Mouse (Mus musculus) C2C12 (cell line): ENCODE data around the gene Cd9. TPM values are rescaled to one million over a fixed set of nuclear protein-coding genes. Genes with fewer than 3 reads are reported as not detected.

Source experiments
- H3K27me3 ChIP-seq: one replicate; pipeline ENCODE4 v1.6.1; 2011; ENCODE audit not compliant: control insufficient read depth, insufficient read depth, insufficient read length
- H3K36me3 ChIP-seq: one replicate; pipeline ENCODE4 v1.6.1; 2011; ENCODE audit not compliant: control insufficient read depth, insufficient read depth
- H3K4me3 ChIP-seq: one replicate; pipeline ENCODE4 v1.5.1; 2011; ENCODE audit warnings: mild to moderate bottlenecking, control low read depth; ENCODE audit not compliant: poor library complexity, insufficient read depth, severe bottlenecking
- H3K79me2 ChIP-seq: one replicate; pipeline ENCODE4 v1.6.1; 2011; ENCODE audit not compliant: control insufficient read depth, insufficient read depth
- H3K79me3 ChIP-seq: one replicate; pipeline ENCODE4 v1.6.1; 2011; ENCODE audit warnings: low read depth, control low read depth
- H3ac ChIP-seq: one replicate; pipeline ENCODE3; 2011; ENCODE audit warnings: low read depth; ENCODE audit not compliant: control insufficient read depth, insufficient read length
- CEBPB ChIP-seq: IDR thresholded peaks from one replicate; pipeline ENCODE4 v1.6.1; 2011; ENCODE audit warnings: low read depth, mild to moderate bottlenecking, control low read depth, moderate library complexity
- CTCF ChIP-seq: IDR thresholded peaks from one replicate; pipeline ENCODE4 v1.5.1; 2011; ENCODE audit not compliant: control insufficient read depth, insufficient read depth, insufficient read length
- FOSL1 ChIP-seq: IDR thresholded peaks from one replicate; pipeline ENCODE4 v1.8.0; 2011; ENCODE audit warnings: mild to moderate bottlenecking, low read length; ENCODE audit not compliant: poor library complexity, insufficient read depth, severe bottlenecking
- MAX ChIP-seq: IDR thresholded peaks from one replicate; pipeline ENCODE4 v1.6.1; 2011; ENCODE audit warnings: mild to moderate bottlenecking, control low read depth
- MYOD1 ChIP-seq: IDR thresholded peaks from one replicate; pipeline ENCODE4 v1.6.1; 2011; ENCODE audit warnings: low read depth; ENCODE audit not compliant: control insufficient read depth, insufficient read length
- MYOG ChIP-seq: IDR thresholded peaks from one replicate; pipeline ENCODE4 v1.6.1; 2011; ENCODE audit not compliant: control insufficient read depth, insufficient read length; ENCODE audit errors: extremely low read depth
- USF1 ChIP-seq: IDR thresholded peaks from one replicate; pipeline ENCODE4 v1.6.1; 2011; ENCODE audit warnings: low read depth, mild to moderate bottlenecking, control low read depth, moderate library complexity
- polyA plus RNA-seq: library from polyadenylated mRNA; unstranded; fragments of >200 nt; fragmentation: generic; extraction: Trizol; gene quantifications from one replicate; pipeline ENCODE4 v1.2.1, GENCODE M21; 2012; ENCODE audit warnings: missing spikeins

Gene Cd9
- polyA plus RNA-seq, 1 experiment, result 236 TPM

GRCm38 (mm10) chr6:125476826-125477589 is 17.6 kb downstream of the Cd9 start:
- peaks cover 91% of the 10 kb centered on the region for H3K79me2 ChIP-seq
- peaks cover 83% of the 10 kb centered on the region for H3K79me3 ChIP-seq
- TF ChIP-seq USF1, result no peak
- no peak for TF ChIP-seq CEBPB
- peak; percentile 78 for TF ChIP-seq MYOD1
- H3ac ChIP-seq, result peak overlapping the region; percentile 15
- H3K36me3 ChIP-seq, result peaks cover 25% of the 10 kb centered on the region
- no peaks in the 10 kb centered on the region for H3K27me3 ChIP-seq
- no peak overlapping the region for H3K4me3 ChIP-seq

DNA sequence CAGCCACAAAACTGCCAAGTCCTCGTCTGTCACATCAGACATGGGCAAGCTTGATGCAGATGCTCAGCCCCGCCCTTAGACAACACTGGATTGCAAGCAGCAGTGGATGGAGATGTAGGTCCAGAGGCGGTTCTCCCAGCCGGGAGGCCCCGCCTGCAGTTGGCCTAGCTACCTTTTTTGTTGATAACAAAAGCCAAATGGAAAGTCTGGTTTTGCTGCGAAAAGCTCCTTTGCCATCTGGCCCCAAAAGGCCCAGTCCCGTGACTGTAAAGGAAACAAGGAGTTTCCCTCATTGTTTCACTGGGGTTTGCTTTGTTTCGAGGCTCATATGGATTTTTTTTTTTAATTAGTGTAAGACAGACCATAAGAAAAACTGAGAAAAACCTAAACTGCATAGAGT is 18.5 kb downstream of the Cd9 start:
- Histone ChIP-seq H3K27me3 (no peaks in the 10 kb centered on the region), H3ac (no peak overlapping the region), H3K4me3 (no peak overlapping the region), H3K79me2 (peaks cover 100% of the 10 kb centered on the region), H3K36me3 (peaks cover 35% of the 10 kb centered on the region), H3K79me3 (peaks cover 84% of the 10 kb centered on the region)
- no peak for TF ChIP-seq CEBPB
- no peak for TF ChIP-seq MYOG
- no peak for TF ChIP-seq USF1
- TF ChIP-seq FOSL1, result no peak
- TF ChIP-seq MAX, result no peak
- no peak for TF ChIP-seq MYOD1
- no peak for TF ChIP-seq CTCF

- Histone ChIP-seq H3K4me3 (no peak overlapping the region), H3K79me2 (peaks cover 96% of the 10 kb centered on the region), H3K79me3 (peaks cover 78% of the 10 kb centered on the region), H3K27me3 (no peaks in the 10 kb centered on the region), H3K36me3 (peaks cover 36% of the 10 kb centered on the region), H3ac (no peak overlapping the region)
- no peak for TF ChIP-seq MYOG
- no peak for TF ChIP-seq MYOD1
- TF ChIP-seq USF1, result no peak
- no peak for TF ChIP-seq FOSL1
Measured at GRCm38 (mm10) chr6:125475184-125475583, 19.4 kb downstream of the Cd9 start.

GRCm38 (mm10) chr6:125473939-125474338 is 20.7 kb downstream of the Cd9 start:
- no peak for TF ChIP-seq CTCF
- no peak for TF ChIP-seq FOSL1
- TF ChIP-seq MAX, result no peak
- TF ChIP-seq MYOG, result no peak
- no peak for TF ChIP-seq MYOD1
- TF ChIP-seq CEBPB, result no peak
- Histone ChIP-seq H3ac (no peak overlapping the region), H3K79me2 (peaks cover 96% of the 10 kb centered on the region), H3K4me3 (no peak overlapping the region), H3K36me3 (peaks cover 49% of the 10 kb centered on the region), H3K27me3 (no peaks in the 10 kb centered on the region), H3K79me3 (peaks cover 67% of the 10 kb centered on the region)

DNA sequence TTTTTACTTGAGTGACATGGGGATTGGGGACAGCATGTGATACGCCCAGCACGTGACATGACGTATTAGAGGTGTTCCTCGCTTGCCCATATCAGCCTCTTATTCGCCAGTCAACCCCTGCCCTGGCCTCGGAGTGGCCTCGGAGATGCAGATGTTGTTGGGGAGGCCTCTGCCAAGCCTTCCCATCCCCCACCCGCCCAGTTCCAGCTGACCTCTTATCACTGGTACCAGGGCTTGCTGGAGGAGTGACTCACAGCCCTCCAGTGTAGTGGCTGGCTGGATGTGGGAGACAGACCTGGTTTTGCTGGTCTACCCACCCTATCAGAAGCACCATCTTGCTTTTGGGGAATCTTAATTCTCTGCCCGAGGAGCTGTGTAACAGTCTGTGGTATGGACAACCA is 21.3 kb downstream of the Cd9 start:
- Histone ChIP-seq H3K36me3 (peaks cover 54% of the 10 kb centered on the region), H3K4me3 (no peak overlapping the region), H3K79me2 (peaks cover 96% of the 10 kb centered on the region), H3K27me3 (no peaks in the 10 kb centered on the region), H3K79me3 (peaks cover 63% of the 10 kb centered on the region), H3ac (no peak overlapping the region)
- TF ChIP-seq FOSL1 (no peak), MAX (no peak), CTCF (no peak), MYOG (no peak), MYOD1 (no peak), CEBPB (no peak), USF1 (no peak)

GRCm38 (mm10) chr6:125471921-125472320 is 22.7 kb downstream of the Cd9 start:
- Histone ChIP-seq H3K79me2 (peaks cover 96% of the 10 kb centered on the region), H3K27me3 (no peaks in the 10 kb centered on the region), H3K79me3 (peaks cover 55% of the 10 kb centered on the region), H3K36me3 (peaks cover 51% of the 10 kb centered on the region), H3ac (no peak overlapping the region), H3K4me3 (no peak overlapping the region)
- TF ChIP-seq MAX (no peak), USF1 (no peak), MYOD1 (no peak), CEBPB (no peak), FOSL1 (no peak), MYOG (no peak), CTCF (no peak)
